Mouse (Mus musculus) intestine, embryonic 14.5 days (tissue): ENCODE measurements at regions not wholly inside any gene's neighbourhood (a gene's known extent, or its start where the extent isn't known, plus 50 kb on each side); places are given as distances from the start of the nearest gene placed in this dataset.

Source experiments
- ATAC-seq: fragments of 200-750 bp; cut with Nextera tagmentation; replicated peaks from 2 replicates; pipeline ENCODE4 v1.8.0; 2017; ENCODE audit warnings: low read depth, moderate number of reproducible peaks, moderate TSS enrichment, moderate library complexity; ENCODE audit not compliant: low FRiP score, low TSS enrichment
- DNase-seq: peaks from one replicate; pipeline ENCODE4 v3.0.0-alpha.2; 2018; ENCODE audit warnings: low spot score
- H3K27ac ChIP-seq: fragments of 300-500 bp; sonication (generic); 2 replicates; pipeline ENCODE4 v1.5.1; 2014; ENCODE audit warnings: low read depth, mild to moderate bottlenecking, control low read depth
- H3K27me3 ChIP-seq: fragments of 300-500 bp; sonication (generic); replicated peaks from 2 replicates; pipeline ENCODE4 v1.6.1; 2014; ENCODE audit warnings: low read length, control low read depth; ENCODE audit not compliant: control insufficient read depth, insufficient read depth
- H3K36me3 ChIP-seq: fragments of 300-500 bp; sonication (generic); 2 replicates; pipeline ENCODE4 v1.6.1; 2014; ENCODE audit warnings: low read length, control low read depth; ENCODE audit not compliant: control insufficient read depth, insufficient read depth
- H3K4me1 ChIP-seq: fragments of 300-500 bp; sonication (generic); replicated peaks from 2 replicates; pipeline ENCODE4 v1.6.1; 2014; ENCODE audit warnings: low read length, control low read depth, mixed read lengths; ENCODE audit not compliant: control insufficient read depth, insufficient read depth
- H3K4me2 ChIP-seq: fragments of 300-500 bp; sonication (generic); 2 replicates; pipeline ENCODE4 v1.6.1; 2014; ENCODE audit warnings: low read length
- H3K4me3 ChIP-seq: fragments of 300-500 bp; sonication (generic); 2 replicates; pipeline ENCODE4 v1.5.1; 2014; ENCODE audit warnings: low read depth, low read length, control low read depth, mixed read lengths
- H3K9ac ChIP-seq: fragments of 300-500 bp; sonication (generic); 2 replicates; pipeline ENCODE4 v1.6.1; 2014; ENCODE audit warnings: mild to moderate bottlenecking, low read length
- H3K9me3 ChIP-seq: fragments of 300-500 bp; sonication (generic); 2 replicates; pipeline ENCODE4 v1.6.1; 2016; ENCODE audit warnings: low read length, control low read depth; ENCODE audit not compliant: control insufficient read depth
- WGBS: fragments of 180-500 bp; shearing (Covaris S2); extraction: QIAGEN DNeasy Blood & Tissue Kit; methylation state at CpG from one replicate; pipeline ENCODE4 v1.1.7; 2014; 5-methylcytosine and 5-hydroxymethylcytosine counted together

DNA sequence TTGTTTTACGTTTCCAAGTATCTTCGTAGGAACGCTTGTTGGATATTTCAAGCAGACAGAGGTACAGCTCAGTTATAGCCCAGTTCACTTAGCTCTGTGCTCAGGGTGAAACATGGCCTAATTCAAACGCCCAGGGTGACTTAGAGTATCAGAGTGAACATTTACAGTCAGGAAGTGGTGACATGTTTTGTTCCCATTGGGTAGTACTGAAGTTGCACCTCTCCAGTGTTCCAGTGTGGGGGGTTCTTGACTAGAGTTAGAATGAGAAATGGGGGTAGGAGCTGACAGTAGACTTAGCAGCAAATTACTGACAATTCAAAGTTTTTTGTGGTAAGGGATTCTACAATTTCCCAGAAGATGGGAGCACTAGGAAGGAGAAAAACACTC, 159.9 kb upstream of the Cypt12 start:
- no peak overlapping the region for H3K4me2 ChIP-seq
- WGBS: 34% methylated on average over 4 of the region's 4 CpGs
- peaks cover 88% of the 10 kb centered on the region for H3K27me3 ChIP-seq
- no peak overlapping the region for H3K9ac ChIP-seq
- H3K36me3 ChIP-seq: no peaks in the 10 kb centered on the region
- H3K9me3 ChIP-seq: no peaks in the 10 kb centered on the region
- H3K4me3 ChIP-seq: no peak overlapping the region
- ATAC-seq: no peak
- H3K4me1 ChIP-seq: peaks cover 10% of the 10 kb centered on the region
- no peak overlapping the region for H3K27ac ChIP-seq
- DNase-seq: no peak

DNA sequence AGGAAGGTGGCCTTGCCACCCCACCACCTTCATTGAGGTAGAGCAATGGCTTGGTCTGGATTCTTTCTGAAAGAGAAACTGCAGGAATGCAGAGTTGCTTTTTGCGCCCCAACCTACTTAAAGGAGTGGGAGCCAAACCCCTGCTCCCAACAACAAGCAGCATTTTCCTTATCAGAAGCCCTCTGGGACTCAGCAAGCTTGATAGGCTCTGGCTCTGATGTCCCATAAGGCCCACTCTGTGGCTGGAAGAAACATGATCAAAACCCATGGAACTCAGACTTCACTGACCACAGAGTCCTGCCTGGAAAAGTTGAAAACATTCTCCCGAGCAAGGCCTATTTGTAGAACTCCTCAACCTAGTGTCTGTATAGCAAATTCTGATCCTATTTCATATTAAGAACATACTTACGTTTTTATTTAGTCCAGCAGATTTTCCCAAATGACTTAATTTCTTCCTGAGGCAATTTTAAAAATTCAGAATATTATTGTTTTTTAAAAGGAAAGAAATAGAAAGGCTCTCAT, 159.4 kb upstream of the Cypt12 start:
- Histone ChIP-seq H3K9ac (no peak overlapping the region), H3K4me3 (no peak overlapping the region), H3K27me3 (peaks cover 93% of the 10 kb centered on the region), H3K9me3 (no peaks in the 10 kb centered on the region), H3K4me2 (no peak overlapping the region), H3K36me3 (no peaks in the 10 kb centered on the region), H3K27ac (no peak overlapping the region), H3K4me1 (peaks cover 10% of the 10 kb centered on the region)
- DNase-seq: no peak
- 29% methylated on average over 3 of the region's 3 CpGs for WGBS
- no peak for ATAC-seq

DNA sequence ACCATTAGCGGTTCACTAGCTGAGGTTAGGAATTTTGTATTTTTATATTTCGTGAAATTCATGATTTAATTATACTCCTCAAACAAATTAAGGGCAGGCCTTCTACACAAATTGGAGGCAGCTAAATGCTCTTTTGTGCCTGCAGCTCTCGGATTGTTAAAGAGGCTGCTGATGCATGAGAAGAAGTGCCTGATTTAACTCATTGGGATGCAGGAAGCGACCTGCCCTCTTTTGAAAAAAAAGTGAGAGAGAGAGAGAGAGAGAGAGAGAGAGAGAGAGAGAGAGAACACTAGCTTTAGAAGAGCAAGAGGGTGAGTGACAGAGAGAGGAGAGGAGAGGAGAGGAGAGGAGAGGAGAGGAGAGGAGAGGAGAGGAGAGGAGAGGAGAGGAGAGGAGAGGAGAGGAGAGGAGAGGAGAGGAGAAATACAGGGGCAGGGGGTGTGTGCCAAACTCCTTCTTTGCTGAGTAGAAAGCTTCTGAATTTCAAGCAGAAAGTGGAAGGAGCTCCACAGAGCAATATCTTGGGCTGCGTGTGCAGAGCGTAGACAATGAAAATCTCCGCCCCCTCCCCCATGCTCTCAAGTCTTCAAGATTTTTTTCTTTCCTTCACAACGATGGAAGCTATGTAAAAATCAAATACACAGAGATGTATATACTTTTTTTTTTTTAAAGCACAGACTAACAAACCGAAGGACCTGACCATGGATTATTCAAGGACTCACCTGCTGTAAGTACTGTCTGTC, 158.6 kb upstream of the Cypt12 start:
- H3K4me3 ChIP-seq: no peak overlapping the region
- H3K4me2 ChIP-seq: no peak overlapping the region
- no peaks in the 10 kb centered on the region for H3K9me3 ChIP-seq
- H3K27ac ChIP-seq: no peak overlapping the region
- H3K27me3 ChIP-seq: peaks cover 94% of the 10 kb centered on the region
- WGBS: 7% methylated on average over 9 of the region's 9 CpGs
- DNase-seq (no peak), ATAC-seq (no peak)
- H3K36me3 ChIP-seq: no peaks in the 10 kb centered on the region
- H3K9ac ChIP-seq: no peak overlapping the region
- H3K4me1 ChIP-seq: peaks cover 10% of the 10 kb centered on the region

DNA sequence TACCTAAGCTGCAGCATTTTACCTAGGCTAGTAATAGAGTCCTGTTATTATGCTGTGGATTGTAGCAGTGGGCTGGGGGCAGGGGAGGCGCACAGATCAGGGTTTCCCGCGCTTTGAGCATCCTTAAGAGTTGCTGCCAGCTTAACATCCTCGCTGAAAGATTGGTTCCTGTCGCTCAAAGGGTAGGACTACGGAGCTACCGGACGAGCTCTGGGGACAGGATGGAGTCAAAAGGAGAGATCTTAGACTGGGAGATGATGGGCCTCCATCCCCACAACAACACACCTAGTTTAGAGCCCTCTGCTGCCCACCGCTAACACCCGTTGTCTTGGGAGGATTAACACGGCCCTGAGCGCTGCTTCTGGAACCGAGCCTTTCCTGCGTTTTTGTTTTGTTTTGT, 157.9 kb upstream of the Cypt12 start:
- Histone ChIP-seq H3K9me3 (no peaks in the 10 kb centered on the region), H3K27me3 (peaks cover 94% of the 10 kb centered on the region), H3K4me1 (peaks cover 10% of the 10 kb centered on the region), H3K9ac (no peak overlapping the region), H3K4me2 (no peak overlapping the region), H3K27ac (no peak overlapping the region), H3K36me3 (no peaks in the 10 kb centered on the region), H3K4me3 (no peak overlapping the region)
- DNase-seq (no peak), ATAC-seq (no peak)
- under 1% methylated on average over 14 of the region's 14 CpGs for WGBS

DNA sequence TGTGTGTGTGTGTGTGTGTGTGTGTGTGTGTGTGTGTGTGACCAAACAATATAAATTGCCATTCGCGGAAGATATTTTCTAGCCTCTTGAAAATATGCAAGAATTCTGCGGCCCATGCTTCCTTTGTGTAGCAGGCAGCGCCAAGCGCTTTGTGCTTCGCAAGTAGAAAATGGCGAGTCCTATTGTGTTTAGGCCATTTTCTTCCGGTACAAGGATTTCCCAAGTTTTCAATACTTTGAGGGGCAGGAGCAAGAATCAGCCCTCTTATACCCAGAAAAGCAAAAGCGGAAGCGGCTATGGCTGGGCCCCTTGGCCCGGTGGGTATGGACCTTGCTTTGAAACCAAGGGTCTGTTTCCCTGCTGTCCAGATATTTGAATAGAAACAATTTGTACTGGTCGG, 157.4 kb upstream of the Cypt12 start:
- H3K9me3 ChIP-seq: no peaks in the 10 kb centered on the region
- no peak for ATAC-seq
- DNase-seq: peak; percentile 51
- no peaks in the 10 kb centered on the region for H3K36me3 ChIP-seq
- H3K9ac ChIP-seq: no peak overlapping the region
- H3K27me3 ChIP-seq: peaks cover 94% of the 10 kb centered on the region
- H3K4me1 ChIP-seq: peaks cover 10% of the 10 kb centered on the region
- H3K27ac ChIP-seq: no peak overlapping the region
- no peak overlapping the region for H3K4me3 ChIP-seq
- no peak overlapping the region for H3K4me2 ChIP-seq
- WGBS: 3% methylated on average over 12 of the region's 12 CpGs

DNA sequence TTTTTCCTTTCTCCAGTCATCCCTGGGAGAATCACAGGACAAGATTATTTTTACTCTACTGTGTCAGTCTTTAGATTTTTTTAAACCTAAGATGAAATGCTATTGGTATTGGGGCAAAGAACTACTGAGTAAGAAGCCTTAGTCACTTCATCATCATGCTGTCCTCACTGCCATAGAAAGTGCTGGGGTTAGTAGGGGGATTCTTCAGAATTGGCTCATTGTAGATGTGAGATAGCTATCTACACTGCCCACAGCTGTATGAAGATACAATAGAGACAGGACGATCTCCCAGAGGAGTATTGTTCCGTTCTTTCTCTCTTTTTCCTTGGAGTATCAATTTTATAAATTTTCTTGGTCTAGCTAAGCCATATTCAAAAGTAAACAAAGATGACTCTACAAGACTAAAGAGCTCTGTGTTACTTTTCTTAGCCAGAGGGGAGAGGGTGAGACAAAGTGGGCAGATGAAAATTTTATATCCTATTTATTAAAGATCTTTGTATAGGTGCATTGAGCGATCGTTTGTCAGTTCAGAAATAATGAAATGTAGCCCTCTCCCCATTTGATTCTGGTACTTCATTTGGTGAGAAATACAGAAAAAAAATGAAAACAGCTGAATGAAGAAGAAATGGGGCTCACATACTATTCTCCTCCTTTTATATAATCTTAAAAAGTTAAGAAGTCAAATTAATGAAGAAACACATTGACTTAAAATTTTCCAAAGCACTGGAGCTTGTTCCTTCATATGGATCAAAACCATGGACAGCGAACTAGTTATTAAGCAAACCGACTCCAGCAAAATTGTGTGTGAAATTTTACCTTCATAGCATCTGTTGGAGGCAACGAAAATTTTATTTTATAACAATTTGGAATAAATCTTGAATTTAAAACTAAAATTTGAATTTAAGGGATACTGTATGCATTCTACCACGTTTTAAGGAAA, 156.6 kb upstream of the Cypt12 start:
- DNase-seq (no peak), ATAC-seq (no peak)
- Histone ChIP-seq H3K4me1 (peaks cover 4% of the 10 kb centered on the region; the same call in 1 of the 2 replicates), H3K9ac (no peak overlapping the region), H3K27ac (no peak overlapping the region), H3K4me2 (no peak overlapping the region), H3K4me3 (no peak overlapping the region), H3K9me3 (no peaks in the 10 kb centered on the region), H3K36me3 (no peaks in the 10 kb centered on the region), H3K27me3 (peaks cover 94% of the 10 kb centered on the region)
- WGBS: 25% methylated on average over 8 of the region's 8 CpGs

DNA sequence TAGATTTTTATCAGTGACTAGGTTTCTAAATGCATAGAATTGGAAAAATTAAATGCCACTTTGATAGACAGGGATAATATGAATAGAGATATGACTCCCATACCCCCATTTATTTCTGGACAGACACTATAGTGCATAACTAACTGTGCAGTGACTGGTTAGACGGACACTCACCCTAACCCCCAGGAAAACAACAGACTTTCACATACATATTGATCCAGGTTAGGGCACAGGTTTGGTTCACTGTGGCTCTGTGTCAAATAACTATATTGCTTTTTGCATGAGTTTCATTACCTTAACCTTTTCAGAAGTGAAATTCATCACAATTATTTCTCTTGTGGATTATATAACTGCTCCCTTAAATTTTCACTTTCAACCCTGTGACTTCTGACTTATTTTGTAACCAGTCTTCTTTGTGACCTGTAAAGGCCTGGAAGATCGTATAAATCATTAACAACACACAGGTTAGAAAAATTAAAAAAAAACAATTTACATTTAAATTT, 155.6 kb upstream of the Cypt12 start:
- Histone ChIP-seq H3K36me3 (no peaks in the 10 kb centered on the region), H3K4me1 (no peaks in the 10 kb centered on the region), H3K27ac (no peak overlapping the region), H3K27me3 (peaks cover 94% of the 10 kb centered on the region), H3K9ac (no peak overlapping the region), H3K4me2 (no peak overlapping the region), H3K9me3 (no peaks in the 10 kb centered on the region), H3K4me3 (no peak overlapping the region)
- 28% methylated on average over 2 of the region's 2 CpGs for WGBS
- no peak for ATAC-seq
- no peak for DNase-seq

DNA sequence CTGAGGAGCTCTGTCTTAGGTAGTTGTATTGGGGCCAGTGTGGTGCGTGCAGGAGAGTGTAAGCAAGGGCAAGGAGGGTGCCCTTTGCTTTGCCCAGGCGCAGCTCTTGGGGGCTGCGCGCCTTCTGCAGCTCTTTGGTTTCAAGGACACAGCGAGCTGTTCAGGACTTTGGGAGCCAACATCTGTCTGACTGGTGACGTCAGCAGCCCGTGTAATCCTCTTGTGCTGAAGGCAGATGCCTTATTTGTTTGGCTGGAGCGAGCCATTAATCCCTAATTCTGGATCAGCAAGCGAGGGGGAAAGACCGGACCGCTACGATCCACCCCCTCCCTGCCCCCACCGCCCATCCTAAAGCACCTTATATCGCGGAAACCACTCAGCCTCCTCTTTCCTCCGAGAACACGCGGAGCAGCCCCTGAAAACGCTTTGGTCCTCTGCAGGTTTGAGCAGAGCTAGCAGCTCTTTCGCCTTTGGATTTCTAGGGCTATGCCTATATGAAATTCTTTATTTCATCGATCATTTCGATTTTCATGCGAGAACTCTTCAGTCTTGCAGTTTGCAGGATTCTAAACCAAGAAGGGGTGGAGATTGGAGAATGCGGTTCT, 154.5 kb upstream of the Cypt12 start:
- DNase-seq (peak; percentile 53), ATAC-seq (no peak)
- Histone ChIP-seq H3K4me1 (no peaks in the 10 kb centered on the region), H3K4me2 (peak overlapping the region; percentile 44), H3K9me3 (no peaks in the 10 kb centered on the region), H3K36me3 (no peaks in the 10 kb centered on the region), H3K27ac (no peak overlapping the region), H3K9ac (no peak overlapping the region), H3K27me3 (peaks cover 92% of the 10 kb centered on the region), H3K4me3 (peak overlapping the region; percentile 26)
- under 1% methylated on average over 24 of the region's 24 CpGs for WGBS
